Mouse (Mus musculus): Measurements from ENCODE around the gene Gm9817. TPM values are rescaled to one million over a fixed set of nuclear protein-coding genes. Genes with fewer than 3 reads are reported as not detected.
"Not testable (repeated sequence)": the region's sequence is repeated elsewhere in the genome, so short reads cannot be mapped to it uniquely, and the experiment has no call there.

Gm9817 gene
- not detected in 2 replicates for polyA plus RNA-seq (2016; fragmentation: Nextera tagmentation; extraction: Ambion mirVana)

- 0 out of 2 replicates have a peak within 1 kb of the TSS, but pooled peaks have one; percentile 21 for H3K4me2 ChIP-seq (replicated peaks)
- H3K9me3 ChIP-seq (replicated peaks); ATAC-seq (ENCODE audit: low FRiP score); H3K27me3 ChIP-seq; H3K27ac ChIP-seq; H3K4me1 ChIP-seq; H3K36me3 ChIP-seq; H3K9ac ChIP-seq; H3K4me3 ChIP-seq: not testable (repeated sequence)
- 49% methylated on average over 16 of the region's 16 CpGs for WGBS
Observed at GRCm38 (mm10) chr13:45078392-45078791, at the start of gene Gm9817. Gene Gm9817 (plus strand): TSS chr13:45078692.

- Histone ChIP-seq H3K36me3 (no peaks in the 10 kb centered on the region), H3K9ac (no peak overlapping the region), H3K4me3 (no peak overlapping the region), H3K27me3 (no peaks in the 10 kb centered on the region), H3K4me2 (replicated peaks) (no peak overlapping the region), H3K27ac (no peak overlapping the region), H3K4me1 (no peaks in the 10 kb centered on the region), H3K9me3 (replicated peaks) (no peaks in the 10 kb centered on the region)
- 82% methylated on average over 1 of the region's 1 CpGs for WGBS
- ATAC-seq (ENCODE audit: low FRiP score) = no peak
Observed at GRCm38 (mm10) chr13:45029791-45030190, 48.7 kb upstream of the Gm9817 start.

GRCm38 (mm10) chr13:45030830-45031229 is 47.7 kb upstream of the Gm9817 start:
- no peak overlapping the region for H3K4me2 ChIP-seq (replicated peaks)
- H3K4me3 ChIP-seq = no peak overlapping the region
- ATAC-seq (ENCODE audit: low FRiP score) = peak; percentile 46; the same call in 1 of the 2 replicates
- H3K27ac ChIP-seq = no peak overlapping the region
- no peaks in the 10 kb centered on the region for H3K4me1 ChIP-seq
- no peaks in the 10 kb centered on the region for H3K9me3 ChIP-seq (replicated peaks)
- 12% methylated on average over 12 of the region's 12 CpGs for WGBS
- no peak overlapping the region for H3K9ac ChIP-seq
- no peaks in the 10 kb centered on the region for H3K27me3 ChIP-seq
- H3K36me3 ChIP-seq = no peaks in the 10 kb centered on the region

GRCm38 (mm10) chr13:45031314-45031713 is 47.2 kb upstream of the Gm9817 start:
- no peak overlapping the region for H3K4me2 ChIP-seq (replicated peaks)
- no peaks in the 10 kb centered on the region for H3K4me1 ChIP-seq
- no peaks in the 10 kb centered on the region for H3K36me3 ChIP-seq
- H3K27me3 ChIP-seq = no peaks in the 10 kb centered on the region
- ATAC-seq (ENCODE audit: low FRiP score) = no peak
- no peak overlapping the region for H3K27ac ChIP-seq
- WGBS = 60% methylated on average over 10 of the region's 10 CpGs
- H3K9ac ChIP-seq = no peak overlapping the region
- H3K9me3 ChIP-seq (replicated peaks) = no peaks in the 10 kb centered on the region
- no peak overlapping the region for H3K4me3 ChIP-seq

- Histone ChIP-seq H3K9me3 (replicated peaks) (no peaks in the 10 kb centered on the region), H3K27ac (no peak overlapping the region), H3K36me3 (no peaks in the 10 kb centered on the region), H3K4me2 (replicated peaks) (no peak overlapping the region), H3K4me1 (no peaks in the 10 kb centered on the region), H3K4me3 (no peak overlapping the region), H3K9ac (no peak overlapping the region), H3K27me3 (no peaks in the 10 kb centered on the region)
- 65% methylated on average over 7 of the region's 7 CpGs for WGBS
- ATAC-seq (ENCODE audit: low FRiP score) = no peak
Observed at GRCm38 (mm10) chr13:45031748-45032147, 46.7 kb upstream of the Gm9817 start.

GRCm38 (mm10) chr13:45032484-45032883 is 46.0 kb upstream of the Gm9817 start:
- no peak overlapping the region for H3K27ac ChIP-seq
- H3K4me1 ChIP-seq = no peaks in the 10 kb centered on the region
- 89% methylated on average over 4 of the region's 4 CpGs for WGBS
- no peaks in the 10 kb centered on the region for H3K27me3 ChIP-seq
- H3K9me3 ChIP-seq (replicated peaks) = no peaks in the 10 kb centered on the region
- H3K9ac ChIP-seq = no peak overlapping the region
- no peak overlapping the region for H3K4me2 ChIP-seq (replicated peaks)
- no peak for ATAC-seq (ENCODE audit: low FRiP score)
- H3K36me3 ChIP-seq = no peaks in the 10 kb centered on the region
- no peak overlapping the region for H3K4me3 ChIP-seq

- Histone ChIP-seq H3K4me1 (no peaks in the 10 kb centered on the region), H3K4me2 (replicated peaks) (no peak overlapping the region), H3K9me3 (replicated peaks) (no peaks in the 10 kb centered on the region), H3K36me3 (no peaks in the 10 kb centered on the region), H3K27ac (no peak overlapping the region), H3K9ac (no peak overlapping the region), H3K27me3 (no peaks in the 10 kb centered on the region), H3K4me3 (no peak overlapping the region)
- no peak for ATAC-seq (ENCODE audit: low FRiP score)
- 88% methylated on average over 10 of the region's 10 CpGs for WGBS
Observed at GRCm38 (mm10) chr13:45033360-45033759, 45.1 kb upstream of the Gm9817 start.

- no peak for ATAC-seq (ENCODE audit: low FRiP score)
- Histone ChIP-seq H3K27me3 (no peaks in the 10 kb centered on the region), H3K9me3 (replicated peaks) (no peaks in the 10 kb centered on the region), H3K27ac (no peak overlapping the region), H3K4me1 (no peaks in the 10 kb centered on the region), H3K9ac (no peak overlapping the region), H3K4me2 (replicated peaks) (no peak overlapping the region), H3K4me3 (no peak overlapping the region), H3K36me3 (no peaks in the 10 kb centered on the region)
- WGBS = 69% methylated on average over 7 of the region's 7 CpGs
Observed at GRCm38 (mm10) chr13:45034759-45035158, 43.7 kb upstream of the Gm9817 start.

- H3K27me3 ChIP-seq = no peaks in the 10 kb centered on the region
- 0 out of 2 replicates have a peak, but pooled peaks cover 2% of the 10 kb centered on the region for H3K4me1 ChIP-seq
- 86% methylated on average over 4 of the region's 4 CpGs for WGBS
- no peak overlapping the region for H3K9ac ChIP-seq
- no peak overlapping the region for H3K27ac ChIP-seq
- no peak overlapping the region for H3K4me2 ChIP-seq (replicated peaks)
- no peaks in the 10 kb centered on the region for H3K9me3 ChIP-seq (replicated peaks)
- ATAC-seq (ENCODE audit: low FRiP score) = no peak
- no peaks in the 10 kb centered on the region for H3K36me3 ChIP-seq
- H3K4me3 ChIP-seq = no peak overlapping the region
Observed at GRCm38 (mm10) chr13:45036417-45036816, 42.1 kb upstream of the Gm9817 start.

- H3K27ac ChIP-seq = no peak overlapping the region
- no peaks in the 10 kb centered on the region for H3K36me3 ChIP-seq
- WGBS = 58% methylated on average over 4 of the region's 4 CpGs
- no peaks in the 10 kb centered on the region for H3K27me3 ChIP-seq
- ATAC-seq (ENCODE audit: low FRiP score) = no peak
- no peak overlapping the region for H3K9ac ChIP-seq
- no peaks in the 10 kb centered on the region for H3K9me3 ChIP-seq (replicated peaks)
- H3K4me2 ChIP-seq (replicated peaks) = no peak overlapping the region
- no peak overlapping the region for H3K4me3 ChIP-seq
- H3K4me1 ChIP-seq = 0 out of 2 replicates have a peak, but pooled peaks cover 2% of the 10 kb centered on the region
Observed at GRCm38 (mm10) chr13:45040195-45040594, 38.3 kb upstream of the Gm9817 start.

- no peak overlapping the region for H3K27ac ChIP-seq
- H3K27me3 ChIP-seq = no peaks in the 10 kb centered on the region
- no peak overlapping the region for H3K9ac ChIP-seq
- H3K36me3 ChIP-seq = no peaks in the 10 kb centered on the region
- H3K9me3 ChIP-seq (replicated peaks) = no peaks in the 10 kb centered on the region
- no peak overlapping the region for H3K4me2 ChIP-seq (replicated peaks)
- ATAC-seq (ENCODE audit: low FRiP score) = no peak
- 0 out of 2 replicates have a peak, but pooled peaks cover 2% of the 10 kb centered on the region for H3K4me1 ChIP-seq
- no peak overlapping the region for H3K4me3 ChIP-seq
- WGBS = 83% methylated on average over 7 of the region's 7 CpGs
Observed at GRCm38 (mm10) chr13:45040741-45041140, 37.8 kb upstream of the Gm9817 start.

- WGBS = 64% methylated on average over 3 of the region's 3 CpGs
- no peak overlapping the region for H3K4me3 ChIP-seq
- H3K36me3 ChIP-seq = no peaks in the 10 kb centered on the region
- H3K9ac ChIP-seq = no peak overlapping the region
- H3K9me3 ChIP-seq (replicated peaks) = no peaks in the 10 kb centered on the region
- H3K27ac ChIP-seq = no peak overlapping the region
- no peaks in the 10 kb centered on the region for H3K27me3 ChIP-seq
- no peak for ATAC-seq (ENCODE audit: low FRiP score)
- H3K4me2 ChIP-seq (replicated peaks) = no peak overlapping the region
- 0 out of 2 replicates have a peak, but pooled peaks cover 2% of the 10 kb centered on the region for H3K4me1 ChIP-seq
Observed at GRCm38 (mm10) chr13:45043466-45043865, 35.0 kb upstream of the Gm9817 start.

- H3K9me3 ChIP-seq (replicated peaks) = no peaks in the 10 kb centered on the region
- no peak overlapping the region for H3K4me3 ChIP-seq
- H3K36me3 ChIP-seq = no peaks in the 10 kb centered on the region
- 81% methylated on average over 7 of the region's 7 CpGs for WGBS
- H3K4me1 ChIP-seq = no peaks in the 10 kb centered on the region
- no peak overlapping the region for H3K4me2 ChIP-seq (replicated peaks)
- H3K27me3 ChIP-seq = no peaks in the 10 kb centered on the region
- H3K9ac ChIP-seq = no peak overlapping the region
- H3K27ac ChIP-seq = no peak overlapping the region
- no peak for ATAC-seq (ENCODE audit: low FRiP score)
Observed at GRCm38 (mm10) chr13:45049261-45050020, 29.1 kb upstream of the Gm9817 start.
